Comparison of ENCODE assay signal across 17 mouse cellular contexts in genomic region chr14:31650347-31650746, GRCm38 (mm10). TPM values are rescaled to one million over a fixed set of nuclear protein-coding genes. Genes with fewer than 3 reads are reported as not detected.
DNase-seq lines count a peak whose midpoint lies in the region; ATAC-seq and TF ChIP-seq lines count a peak whose summit lies in the region.
"Had no signal": no experiment of that assay in that cellular context is flagged by ENCODE, and none has a peak within 500 bp of the region (broad histone marks: within the 10 kb centered on the region; RNA-seq: fewer than 3 reads in every experiment).

No protein-coding gene starts in this region.

- intact Hi-C loops in heart, postnatal 10 days (cut with DNase I): no loop called here

- WGBS in kidney, adult 2 months: over 99% methylated on average over 3 of the region's 3 CpGs
- WGBS in lung, postnatal 0 days: 91% methylated on average over 3 of the region's 3 CpGs
- WGBS in olfactory bulb, adult 2 months: 98% methylated on average over 3 of the region's 3 CpGs

- TF ChIP-seq POLR2A in kidney, adult 2 months (IDR thresholded peaks at IDR 0.05; ENCODE audit: low read depth, low read length): no peak
- no peak for TF ChIP-seq POLR2A in olfactory bulb, adult 2 months (IDR thresholded peaks at IDR 0.05; ENCODE audit: insufficient read depth, low read depth, low read length)

- H3K4me1 ChIP-seq in kidney, adult 2 months (ENCODE audit: control insufficient read depth, insufficient read depth, low read length): peaks cover 3% of the 10 kb centered on the region; the same call in 1 of the 2 replicates
- H3K4me1 ChIP-seq in lung, postnatal 0 days (ENCODE audit: insufficient read depth, low read depth, low read length): no peaks in the 10 kb centered on the region
- H3K4me1 ChIP-seq in olfactory bulb, adult 2 months (ENCODE audit: control insufficient read depth, insufficient read depth, low read length): 0 out of 2 replicates have a peak, but pooled peaks cover 3% of the 10 kb centered on the region
- H3K4me1 ChIP-seq: neural tube, embryonic 13.5 days had no signal

- no peaks in the 10 kb centered on the region for H3K9me3 ChIP-seq in lung, postnatal 0 days (ENCODE audit: low read length)
- H3K9me3 ChIP-seq: limb, embryonic 15.5 days had no signal

- 0 out of 2 replicates have a peak, but pooled peaks have one; percentile 32 for ATAC-seq in lung, postnatal 0 days
- ATAC-seq: midbrain, embryonic 16.5 days had no signal

- DNase-seq in kidney, adult 2 months: no peak
- no peak for DNase-seq in kidney, adult 9 months
- DNase-seq in lung, postnatal 0 days (ENCODE audit: low spot score): no peak
- DNase-seq in lung, postnatal 25 days (ENCODE audit: low spot score): no peak
- DNase-seq in NIH3T3 (ENCODE audit: low read depth): peak; percentile 21
- DNase-seq in heart, postnatal 10 days: no peak
- no peak for DNase-seq in urinary bladder, postnatal 36 days (ENCODE audit: low spot score in 2 of 2)
- DNase-seq: cerebellum, postnatal 36 days; heart, postnatal 14 days; kidney, postnatal 36 days; spleen, adult 18-20 months had no signal

- H3K9ac ChIP-seq in lung, postnatal 0 days (replicated peaks; ENCODE audit: low read depth): no peak overlapping the region
- H3K9ac ChIP-seq: limb, embryonic 15.5 days; neural tube, embryonic 13.5 days had no signal

- no peak overlapping the region for H3K4me3 ChIP-seq in kidney, adult 2 months (ENCODE audit: insufficient read depth, low read depth, low read length)
- no peak overlapping the region for H3K4me3 ChIP-seq in lung, postnatal 0 days (ENCODE audit: low read depth, low read length)
- no peak overlapping the region for H3K4me3 ChIP-seq in olfactory bulb, adult 2 months (ENCODE audit: insufficient read depth, low read depth, low read length)
- H3K4me3 ChIP-seq: limb, embryonic 15.5 days; neural tube, embryonic 13.5 days had no signal

- no peak for TF ChIP-seq EP300 in lung, postnatal 0 days (IDR thresholded peaks at IDR 0.05)

- no peak overlapping the region for H3K4me2 ChIP-seq in lung, postnatal 0 days (replicated peaks; ENCODE audit: low read depth, low read length)
- H3K4me2 ChIP-seq: limb, embryonic 15.5 days; neural tube, embryonic 13.5 days had no signal

- TF ChIP-seq CTCF in kidney, adult 2 months (conservative IDR thresholded peaks at IDR 0.05; ENCODE audit: insufficient read depth, insufficient read length, low read depth, low read length): 0 out of 2 replicates have a peak, but pooled peaks have one; percentile 3
- peak; percentile 49 for TF ChIP-seq CTCF in lung, postnatal 0 days (IDR thresholded peaks at IDR 0.05)
- TF ChIP-seq CTCF in olfactory bulb, adult 2 months (IDR thresholded peaks at IDR 0.05; ENCODE audit: insufficient read depth, low read depth, low read length): peak; percentile 11; the same call in 1 of the 2 replicates

- no peaks in the 10 kb centered on the region for H3K36me3 ChIP-seq in kidney, adult 2 months (ENCODE audit: control insufficient read depth, insufficient read depth, low read length)
- H3K36me3 ChIP-seq in lung, postnatal 0 days (ENCODE audit: insufficient read depth, low read length): no peaks in the 10 kb centered on the region
- H3K36me3 ChIP-seq: neural tube, embryonic 13.5 days had no signal

- no peak overlapping the region for H3K27ac ChIP-seq in kidney, adult 2 months (ENCODE audit: insufficient read depth, low read depth, low read length)
- no peak overlapping the region for H3K27ac ChIP-seq in lung, postnatal 0 days (ENCODE audit: low read length)
- no peak overlapping the region for H3K27ac ChIP-seq in olfactory bulb, adult 2 months (ENCODE audit: insufficient read depth, low read depth, low read length)
- H3K27ac ChIP-seq: limb, embryonic 15.5 days; neural tube, embryonic 13.5 days had no signal

- H3K27me3 ChIP-seq in kidney, adult 2 months (replicated peaks; ENCODE audit: control insufficient read depth, insufficient read depth, low read length): no peaks in the 10 kb centered on the region
- H3K27me3 ChIP-seq in lung, postnatal 0 days (replicated peaks; ENCODE audit: insufficient read depth, low read length): no peaks in the 10 kb centered on the region
- H3K27me3 ChIP-seq: limb, embryonic 15.5 days; neural tube, embryonic 13.5 days had no signal

RNA-seq across cellular contexts. Expression of gene Hacl1, which starts 9.3 kb away (rescaled TPM):
- polyA plus RNA-seq in kidney, adult 2 months (2012; rRNA removed): 129 and 154 TPM in 2 replicates
- polyA plus RNA-seq in lung, postnatal 0 days (2015; fragmentation: Nextera tagmentation; extraction: Ambion mirVana): 13.2 and 13.5 TPM in 2 replicates
- not detected in 2 replicates for polyA plus RNA-seq in olfactory bulb, adult 2 months (2012; ENCODE audit: insufficient read depth, insufficient read length, low replicate concordance, missing spikeins)
- total RNA-seq in heart, postnatal 10 days (2021): 10 to 100 TPM; 13.5 to 13.9 TPM

RNA-seq across cellular contexts. Expression of gene Btd, which starts 9.5 kb away (rescaled TPM):
- polyA plus RNA-seq in kidney, adult 2 months (2012; rRNA removed): 119 and 134 TPM in 2 replicates
- 27.8 and 28.2 TPM in 2 replicates for polyA plus RNA-seq in lung, postnatal 0 days (2015; fragmentation: Nextera tagmentation; extraction: Ambion mirVana)
- polyA plus RNA-seq in olfactory bulb, adult 2 months (2012; ENCODE audit: insufficient read depth, insufficient read length, low replicate concordance, missing spikeins): not detected in 2 replicates
- total RNA-seq in heart, postnatal 10 days (2021): 10 to 100 TPM; 14.5 to 15.0 TPM

RNA-seq across cellular contexts. Expression of gene Gm49387, which starts 9.7 kb away (rescaled TPM):
- polyA plus RNA-seq in kidney, adult 2 months (2012; rRNA removed): not detected in 2 replicates
- 1.7 and 1.9 TPM in 2 replicates for polyA plus RNA-seq in lung, postnatal 0 days (2015; fragmentation: Nextera tagmentation; extraction: Ambion mirVana)
- polyA plus RNA-seq in olfactory bulb, adult 2 months (2012; ENCODE audit: insufficient read depth, insufficient read length, low replicate concordance, missing spikeins): not detected in 2 replicates
- 1 to 10 TPM in 1 of 2 experiments, not detected in 1; 1.1 TPM for total RNA-seq in heart, postnatal 10 days (2021)
- polyA plus RNA-seq: frontal cortex, adult 2 months; gonadal fat pad, adult 2 months; midbrain, embryonic 16.5 days had no signal

RNA-seq across cellular contexts. Expression of gene Colq, which starts 59.2 kb away (rescaled TPM):
- polyA plus RNA-seq in kidney, adult 2 months (2012; rRNA removed): 0.27 and 1.2 TPM in 2 replicates
- polyA plus RNA-seq in lung, postnatal 0 days (2015; fragmentation: Nextera tagmentation; extraction: Ambion mirVana): 1.1 and 1.4 TPM in 2 replicates
- not detected in 2 replicates for polyA plus RNA-seq in olfactory bulb, adult 2 months (2012; ENCODE audit: insufficient read depth, insufficient read length, low replicate concordance, missing spikeins)
- total RNA-seq in heart, postnatal 10 days (2021): 1 to 10 TPM; 5.3 to 9.6 TPM
- polyA plus RNA-seq: midbrain, embryonic 16.5 days had no signal

Comparison
In these comparisons a context has a peak if more than half of its experiments do, and no peak if none do; other contexts are left out.
1. RNA of gene Hacl1, which starts 9.3 kb away (polyA plus RNA-seq): 129 to 154 TPM in kidney, adult 2 months and 13.2 to 13.5 TPM in lung, postnatal 0 days; not detected in olfactory bulb, adult 2 months; every median in the first group is over 10 times any median in the second.
2. RNA of gene Btd, which starts 9.5 kb away (polyA plus RNA-seq): 119 to 134 TPM in kidney, adult 2 months and 27.8 to 28.2 TPM in lung, postnatal 0 days; not detected in olfactory bulb, adult 2 months; every median in the first group is over 10 times any median in the second.
3. Peak in every context shown above with its lines, with median percentiles within 50 percentile points of each other: CTCF ChIP-seq.